Mouse (Mus musculus): ENCODE results near the gene Stx1b.
A peak's percentile ranks its signal among the peaks of the same experiment; 100 is the strongest.
"Not testable (repeated sequence)": the region's sequence is repeated elsewhere in the genome, so short reads cannot be mapped to it uniquely, and the experiment has no call there.

The Stx1b gene

GRCm38 (mm10) chr7:127824176-127824871 lies at the start of gene Stx1b, which contains the start of gene Stx4a:
Gene Stx1b, minus strand, starts transcription at chr7:127824549.
Gene Stx4a, plus strand, starts transcription at chr7:127824294.
- DNase-seq (ENCODE audit: low spot score), result peak; percentile 73

DNA sequence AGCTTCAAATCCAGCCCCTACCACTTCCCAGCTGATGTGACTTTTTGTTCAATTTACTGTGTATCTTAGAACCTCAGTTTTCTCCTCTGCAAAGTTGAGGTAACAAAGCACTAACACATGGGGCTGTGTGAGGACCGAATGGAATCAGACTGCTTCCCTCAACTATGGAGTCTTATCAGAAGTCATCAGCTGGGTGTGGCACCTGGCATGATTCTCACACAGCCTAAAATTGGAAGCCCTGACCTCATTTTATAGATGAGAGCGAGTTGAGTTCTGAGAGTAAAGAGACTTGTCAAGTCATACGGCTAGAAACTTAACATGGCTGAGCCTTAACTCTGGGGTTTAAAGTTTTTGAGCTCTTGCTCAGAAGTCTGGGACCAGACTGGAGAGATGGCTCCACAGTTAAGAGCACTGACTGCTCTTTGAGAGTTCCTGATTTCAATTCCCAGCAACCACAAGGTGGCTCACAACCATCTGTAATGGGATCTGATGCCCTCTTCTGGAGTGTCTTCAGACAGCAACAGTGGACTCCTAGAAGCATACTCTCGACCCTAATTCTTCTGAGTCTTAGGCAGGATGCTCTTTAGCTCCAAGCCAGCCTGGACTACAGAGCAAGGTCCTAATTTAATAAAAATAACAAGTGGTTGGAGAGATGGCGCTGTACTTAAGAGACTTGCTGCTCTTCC lies 45.9 kb upstream of the Stx1b start:
- peak; percentile 12 for DNase-seq (ENCODE audit: low spot score)

DNA sequence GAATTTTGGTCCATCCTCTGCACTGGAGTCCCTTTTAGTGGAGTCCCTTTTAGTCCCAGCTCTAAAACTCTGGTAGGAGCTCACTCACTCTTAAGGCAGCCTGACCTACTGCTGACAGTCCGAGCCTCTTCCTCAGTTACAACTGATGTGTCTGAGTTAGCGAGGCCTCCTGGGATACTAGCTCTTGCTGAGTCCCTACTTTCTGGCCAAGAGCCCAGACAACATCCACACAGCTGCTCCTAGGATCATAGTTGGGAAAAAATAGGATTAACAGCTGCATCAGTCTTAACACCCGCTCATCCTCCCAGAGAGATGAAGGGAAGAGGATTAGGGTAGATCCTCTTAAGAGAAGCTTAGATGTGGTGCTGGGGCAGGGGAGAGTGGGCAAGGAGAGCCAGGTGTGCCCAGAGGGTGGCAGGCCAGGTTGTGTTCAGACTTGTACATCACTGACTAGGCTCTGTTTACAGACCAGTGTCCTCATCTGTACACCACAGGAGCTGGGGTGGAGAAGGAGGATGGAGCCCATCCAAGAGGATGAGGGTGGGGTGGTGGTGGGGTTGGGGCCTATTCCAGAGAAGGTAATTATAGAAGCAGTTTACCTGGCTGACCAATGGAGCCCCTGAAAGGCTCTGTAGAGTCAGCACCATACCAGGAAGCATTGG lies 44.9 kb upstream of the Stx1b start:
- DNase-seq (ENCODE audit: low spot score), result no peak

DNA sequence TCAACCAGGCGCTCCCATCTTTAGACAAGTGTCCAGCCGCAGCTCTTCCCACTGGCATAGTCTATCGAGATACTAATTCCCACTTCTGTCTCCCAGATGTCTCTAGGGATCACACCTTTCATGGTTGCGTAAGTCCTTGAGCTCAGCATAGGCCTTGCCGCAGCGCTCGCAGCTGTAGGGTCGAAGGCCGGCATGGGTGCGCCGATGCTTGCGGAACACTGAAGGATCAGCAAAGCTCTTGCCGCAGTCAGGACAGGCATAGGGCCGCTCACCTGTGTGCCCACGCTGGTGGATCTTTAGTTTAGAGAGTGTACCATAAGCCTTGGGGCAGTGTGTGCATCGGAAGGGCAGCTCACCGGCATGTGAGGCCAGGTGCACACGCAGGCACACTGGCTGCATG lies 43.3 kb upstream of the Stx1b start:
- no peak for DNase-seq (ENCODE audit: low spot score)

DNA sequence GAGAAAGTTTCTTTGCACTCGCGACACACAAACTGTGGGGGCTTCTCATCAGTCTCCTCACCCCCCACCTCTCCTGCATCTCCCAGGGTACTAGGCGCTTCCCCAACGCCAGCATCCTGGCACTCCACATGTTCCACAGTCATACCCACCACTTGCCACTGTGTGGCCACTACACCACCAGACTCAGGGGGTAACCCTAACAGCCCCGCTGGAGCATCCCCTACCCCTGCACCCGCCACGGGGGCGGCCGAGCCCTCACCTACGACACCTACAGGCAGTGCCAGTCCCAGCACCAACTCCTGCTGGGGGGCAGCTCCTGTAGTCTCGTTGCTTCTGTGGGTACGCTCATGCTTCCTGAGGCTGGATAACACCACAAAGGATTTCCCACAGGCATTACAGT lies 42.1 kb upstream of the Stx1b start:
- no peak for DNase-seq (ENCODE audit: low spot score)

DNA sequence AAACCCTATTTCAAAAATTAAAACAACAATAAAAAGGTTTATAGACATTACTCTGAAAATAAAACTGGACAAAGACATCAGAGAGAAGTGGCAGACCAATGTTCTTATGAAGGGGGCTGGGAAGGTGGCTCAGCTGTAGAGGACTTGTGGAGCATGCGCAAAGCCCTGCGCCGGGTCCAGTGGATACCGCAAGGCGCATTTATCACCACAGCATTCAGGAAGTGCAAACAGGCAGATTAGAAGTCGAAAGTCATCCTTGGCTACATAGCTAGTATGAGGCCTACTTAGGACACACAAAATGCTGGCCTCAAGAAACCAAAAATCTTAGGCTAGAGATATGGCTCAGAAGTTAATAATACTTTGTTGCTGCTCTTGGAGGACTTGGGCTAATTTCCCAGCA lies 33.9 kb upstream of the Stx1b start:
- no peak for DNase-seq (ENCODE audit: low spot score)

GRCm38 (mm10) chr7:127850906-127851305 lies 26.6 kb upstream of the Stx1b start:
- no peak for DNase-seq (ENCODE audit: low spot score)

DNA sequence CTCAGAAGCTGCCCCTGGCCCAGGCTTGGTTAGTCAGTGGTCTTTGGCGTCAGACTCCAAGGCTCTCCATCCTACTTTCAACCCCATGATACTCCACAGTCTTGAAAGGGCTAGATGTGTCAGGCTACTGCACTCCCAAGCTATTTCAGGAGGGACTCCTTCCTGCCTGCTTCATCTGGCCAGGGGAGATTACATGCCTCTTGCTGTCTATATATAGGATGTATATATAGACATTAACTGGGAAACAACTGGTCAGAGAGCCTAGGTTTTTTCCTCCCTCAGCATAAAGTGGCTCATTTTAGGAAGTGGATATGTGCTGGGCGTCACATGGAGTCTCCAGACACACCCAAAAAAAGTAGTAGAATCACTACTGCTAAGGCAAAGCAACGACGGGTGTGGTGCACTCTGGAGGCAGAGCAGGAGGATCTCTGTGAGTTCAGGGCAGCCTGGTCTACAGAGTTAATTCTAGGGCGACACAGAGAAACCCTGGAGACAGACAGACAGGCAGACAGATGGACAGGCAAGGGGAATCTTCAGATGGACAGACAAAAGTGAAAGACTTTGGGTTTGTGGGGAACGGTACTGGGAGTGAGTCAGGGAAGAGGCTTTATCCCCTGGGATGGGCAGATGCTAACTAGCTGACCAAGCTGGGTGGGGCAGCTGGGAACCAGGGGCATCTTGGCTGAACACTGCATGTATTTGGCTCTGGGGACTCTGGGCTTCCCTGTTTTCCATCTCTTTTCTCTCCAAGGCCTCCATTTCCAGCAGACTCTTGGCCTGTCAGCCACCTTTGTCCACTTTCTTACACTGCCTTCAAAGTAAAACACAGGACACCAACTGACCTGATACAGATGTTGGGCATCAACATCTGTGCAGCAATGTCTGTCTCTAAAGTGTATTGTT lies 25.9 kb upstream of the Stx1b start:
- no peak for DNase-seq (ENCODE audit: low spot score)

- DNase-seq (ENCODE audit: low spot score), result peak; percentile 87
Observed at GRCm38 (mm10) chr7:127842001-127842718, 17.8 kb upstream of the Stx1b start.

DNA sequence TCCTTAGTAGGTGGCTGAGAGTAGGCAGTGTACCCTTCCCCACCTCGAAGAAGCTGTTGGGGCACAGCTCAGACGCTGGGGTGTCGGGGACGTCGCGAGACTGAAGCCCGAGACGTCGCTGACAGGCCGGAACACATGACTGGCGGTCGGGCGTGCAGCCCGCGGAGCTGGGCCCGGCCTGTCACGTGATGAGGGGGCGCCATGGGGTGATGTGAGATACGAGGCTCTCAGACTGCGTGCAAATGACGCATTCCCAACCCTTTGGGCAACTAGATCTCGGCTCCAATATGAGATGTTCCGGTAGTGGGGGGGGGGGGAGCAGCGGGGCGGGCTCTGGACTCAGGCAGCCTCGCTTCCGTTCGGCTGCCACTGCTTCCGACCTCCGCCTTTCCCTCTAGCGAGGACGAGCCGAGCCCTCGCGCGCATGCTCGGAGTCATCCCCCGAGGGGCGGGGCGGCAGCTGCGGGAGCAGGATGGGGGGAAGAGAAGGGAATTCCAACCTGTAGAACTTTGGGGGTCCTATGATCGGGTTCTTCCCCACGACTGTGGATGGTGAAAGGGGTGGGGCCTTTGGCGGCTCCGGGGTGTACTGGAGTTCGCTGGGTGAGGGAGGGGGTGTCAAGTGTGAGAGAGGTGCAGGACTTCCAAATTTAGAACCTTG lies 17.1 kb upstream of the Stx1b start:
- DNase-seq (ENCODE audit: low spot score), result peak; percentile 93

DNA sequence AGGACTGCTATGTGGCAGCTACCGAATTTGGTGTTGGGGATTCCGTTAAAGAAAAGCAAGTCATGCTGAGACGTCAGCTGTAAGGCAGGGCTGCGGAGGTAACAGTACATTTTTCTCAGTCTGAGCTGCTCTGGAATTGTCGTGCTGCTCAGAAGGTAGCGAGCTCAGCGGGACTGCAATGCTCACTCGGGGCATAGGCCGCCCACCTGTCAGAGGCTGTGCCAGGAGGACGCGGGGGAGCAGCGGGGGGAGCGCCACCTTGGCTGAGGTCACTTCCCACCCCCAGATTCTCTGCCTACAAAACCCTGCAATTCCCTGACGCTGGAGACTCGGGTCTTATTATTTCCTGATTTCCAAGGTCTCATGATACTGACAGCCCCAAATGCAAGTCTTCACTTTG lies 16.5 kb upstream of the Stx1b start:
- DNase-seq (ENCODE audit: low spot score), result peak; percentile 30

GRCm38 (mm10) chr7:127840031-127840430 lies 15.7 kb upstream of the Stx1b start:
- not testable (repeated sequence) for DNase-seq (ENCODE audit: low spot score)

GRCm38 (mm10) chr7:127837878-127838277 lies 13.5 kb upstream of the Stx1b start:
- DNase-seq (ENCODE audit: low spot score), result not testable (repeated sequence)

DNA sequence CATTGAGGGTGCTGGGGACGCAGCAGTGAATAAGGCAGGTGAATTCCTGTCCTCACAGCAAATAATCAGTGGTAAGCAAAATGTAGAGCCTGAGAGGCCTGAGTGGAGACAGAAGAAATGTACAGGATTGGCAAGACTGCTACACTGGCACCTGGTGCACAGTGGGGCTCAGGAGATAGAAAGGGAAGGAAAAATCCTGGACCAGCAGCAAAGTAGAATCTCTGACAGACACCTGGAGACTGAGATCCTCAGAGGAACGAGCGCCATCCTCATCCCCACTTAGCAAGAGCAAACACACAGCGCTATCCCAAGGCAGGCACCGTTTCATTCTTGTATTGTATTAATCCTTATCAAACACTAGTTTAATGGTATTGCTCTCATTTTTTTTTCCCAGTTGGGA lies 13.1 kb upstream of the Stx1b start:
- DNase-seq (ENCODE audit: low spot score), result no peak

- no peak for DNase-seq (ENCODE audit: low spot score)
Observed at GRCm38 (mm10) chr7:127835550-127835949, 11.2 kb upstream of the Stx1b start.

GRCm38 (mm10) chr7:127823236-127824171 lies 845 bp downstream of the Stx1b start:
- peak; percentile 44 for DNase-seq (ENCODE audit: low spot score)

GRCm38 (mm10) chr7:127822494-127822893 lies 1.9 kb downstream of the Stx1b start:
- no peak for DNase-seq (ENCODE audit: low spot score)

DNA sequence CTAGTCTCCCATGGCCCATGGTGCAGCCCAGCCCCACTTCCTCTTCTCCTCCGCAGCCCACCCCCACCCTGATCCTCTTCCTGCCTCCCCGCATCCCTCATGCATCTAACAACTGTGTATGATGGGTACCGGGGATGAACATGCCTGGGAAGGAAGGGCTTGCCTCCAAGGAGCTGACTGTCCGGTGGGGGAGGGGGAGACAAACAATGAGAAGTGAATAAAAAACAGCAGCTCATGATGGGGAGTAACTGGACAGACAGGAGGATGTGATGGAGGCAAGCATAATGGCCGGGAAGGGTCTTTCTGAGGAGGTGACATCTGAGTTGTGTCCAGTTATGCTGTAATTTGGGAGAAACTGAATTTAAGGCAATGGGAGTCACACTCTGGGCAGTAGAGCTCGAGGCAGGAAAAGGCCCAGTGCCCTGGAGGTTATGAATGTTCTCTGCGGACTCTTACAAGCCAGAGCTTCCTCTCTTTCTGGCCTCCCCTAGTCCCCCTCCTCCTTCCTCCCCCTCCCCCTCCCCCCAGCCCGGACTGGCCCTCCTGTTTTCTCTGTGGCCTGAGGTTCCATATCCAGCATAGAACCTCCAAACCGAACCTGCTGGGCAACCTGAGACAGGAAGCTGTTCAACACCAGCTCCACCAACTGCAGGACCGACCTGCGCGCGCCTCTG lies 3.4 kb downstream of the Stx1b start:
- no peak for DNase-seq (ENCODE audit: low spot score)

DNA sequence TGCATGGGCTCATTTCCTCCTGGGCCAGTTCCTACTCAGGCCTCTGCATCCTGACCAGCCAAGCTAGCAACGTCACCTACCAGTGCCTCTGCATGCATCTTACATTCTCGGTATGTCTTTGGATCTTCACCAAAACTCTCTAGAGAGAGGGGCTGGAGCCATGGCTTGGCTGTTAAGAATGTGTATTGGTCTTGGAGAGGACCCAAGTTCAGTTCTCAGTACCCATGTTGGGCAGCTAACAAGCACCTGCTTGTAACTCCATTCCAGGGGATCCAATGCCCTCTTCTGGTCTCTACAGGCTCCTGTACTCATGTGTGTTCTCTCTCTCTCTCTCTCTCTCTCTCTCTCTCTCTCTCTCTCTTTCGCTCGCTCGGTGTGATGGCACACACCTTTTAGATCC lies 6.6 kb downstream of the Stx1b start:
- DNase-seq (ENCODE audit: low spot score), result no peak
